Mouse (Mus musculus) small intestine, adult 2 months (tissue): ENCODE data around the gene Ica1. TPM values are rescaled to one million over a fixed set of nuclear protein-coding genes. Genes with fewer than 3 reads are reported as not detected.

ENCODE experiments used
- H3K27ac ChIP-seq: fragments of 200-500 bp; 2 replicates; pipeline ENCODE4 v1.5.1; 2012; ENCODE audit warnings: low read depth, low read length, control low read depth, inconsistent platforms; ENCODE audit not compliant: insufficient read depth
- H3K27me3 ChIP-seq: fragments of 200-500 bp; 2 replicates; pipeline ENCODE4 v1.6.1; 2012; ENCODE audit warnings: mild to moderate bottlenecking, moderate library complexity, low read length, inconsistent platforms; ENCODE audit not compliant: control insufficient read depth, insufficient read depth
- H3K36me3 ChIP-seq: fragments of 200-500 bp; 2 replicates; pipeline ENCODE4 v1.6.1; 2012; ENCODE audit warnings: mild to moderate bottlenecking, low read length, control low read depth, inconsistent platforms; ENCODE audit not compliant: control insufficient read depth, insufficient read depth
- H3K4me1 ChIP-seq: fragments of 200-500 bp; 2 replicates; pipeline ENCODE4 v1.6.1; 2012; ENCODE audit warnings: low read length, inconsistent platforms, mixed read lengths; ENCODE audit not compliant: control insufficient read depth, insufficient read depth, insufficient read length
- H3K4me3 ChIP-seq: fragments of 200-500 bp; 2 replicates; pipeline ENCODE4 v1.5.1; 2012; ENCODE audit warnings: low read depth, mild to moderate bottlenecking, control low read depth, inconsistent platforms, low read length, moderate library complexity
- CTCF ChIP-seq: fragments of 200-500 bp; IDR thresholded peaks from 2 replicates; pipeline ENCODE4 v1.5.1; 2012; ENCODE audit warnings: low read depth, mild to moderate bottlenecking, control low read depth, inconsistent platforms, low read length, moderate library complexity, mixed read lengths; ENCODE audit not compliant: insufficient replicate concordance, insufficient read length; ENCODE audit errors: extremely low read depth
- POLR2A ChIP-seq: fragments of 200-500 bp; IDR thresholded peaks from 2 replicates; pipeline ENCODE4 v1.6.1; 2012; ENCODE audit warnings: low read depth, mild to moderate bottlenecking, control low read depth, inconsistent platforms, low read length, moderate library complexity
- WGBS: fragments of 180-500 bp; shearing (Covaris S2); methylation state at CpG from one replicate; pipeline ENCODE4 v1.1.7; 2018; 5-methylcytosine and 5-hydroxymethylcytosine counted together
- polyA plus RNA-seq: library from polyadenylated mRNA; depleted of rRNA; stranded (reverse); fragments of >200 nt; gene quantifications from 2 replicates; pipeline ENCODE4 v1.2.3, GENCODE M21; 2012

Ica1 gene
- polyA plus RNA-seq, 1 experiment = 1.3 TPM

- peaks cover 2% of the 10 kb centered on the region; the same call in 1 of the 2 replicates for H3K36me3 ChIP-seq
- no peak overlapping the region for H3K4me3 ChIP-seq
- no peak overlapping the region for H3K27ac ChIP-seq
- H3K4me1 ChIP-seq = no peaks in the 10 kb centered on the region
- TF ChIP-seq CTCF (no peak), POLR2A (no peak)
- no peaks in the 10 kb centered on the region for H3K27me3 ChIP-seq
- WGBS = 95% methylated on average over 5 of the region's 5 CpGs
Measured at GRCm38 (mm10) chr6:8665786-8666185, 112.5 kb downstream of the Ica1 start.

GRCm38 (mm10) chr6:8664956-8665355 lies 113.3 kb downstream of the Ica1 start:
- no peak overlapping the region for H3K27ac ChIP-seq
- 91% methylated on average over 5 of the region's 5 CpGs for WGBS
- H3K4me1 ChIP-seq = no peaks in the 10 kb centered on the region
- no peak for TF ChIP-seq POLR2A
- no peak for TF ChIP-seq CTCF
- H3K4me3 ChIP-seq = no peak overlapping the region
- no peaks in the 10 kb centered on the region for H3K27me3 ChIP-seq
- peaks cover 1% of the 10 kb centered on the region; the same call in 1 of the 2 replicates for H3K36me3 ChIP-seq

- WGBS = 85% methylated on average over 3 of the region's 3 CpGs
- TF ChIP-seq POLR2A (no peak), CTCF (no peak)
- H3K4me3 ChIP-seq = no peak overlapping the region
- H3K27ac ChIP-seq = no peak overlapping the region
- no peaks in the 10 kb centered on the region for H3K27me3 ChIP-seq
- no peaks in the 10 kb centered on the region for H3K36me3 ChIP-seq
- H3K4me1 ChIP-seq = no peaks in the 10 kb centered on the region
Measured at GRCm38 (mm10) chr6:8663092-8663740, 115.1 kb downstream of the Ica1 start.

- 94% methylated on average over 4 of the region's 4 CpGs for WGBS
- no peaks in the 10 kb centered on the region for H3K36me3 ChIP-seq
- H3K27me3 ChIP-seq = no peaks in the 10 kb centered on the region
- no peak for TF ChIP-seq POLR2A
- no peak for TF ChIP-seq CTCF
- H3K27ac ChIP-seq = no peak overlapping the region
- H3K4me3 ChIP-seq = no peak overlapping the region
- H3K4me1 ChIP-seq = no peaks in the 10 kb centered on the region
Measured at GRCm38 (mm10) chr6:8661404-8661803, 116.9 kb downstream of the Ica1 start.

GRCm38 (mm10) chr6:8660076-8660475 lies 118.2 kb downstream of the Ica1 start:
- Histone ChIP-seq H3K4me3 (no peak overlapping the region), H3K36me3 (no peaks in the 10 kb centered on the region), H3K27ac (no peak overlapping the region), H3K4me1 (peaks cover 3% of the 10 kb centered on the region; the same call in 1 of the 2 replicates), H3K27me3 (no peaks in the 10 kb centered on the region)
- TF ChIP-seq POLR2A (no peak), CTCF (no peak)
- 89% methylated on average over 2 of the region's 2 CpGs for WGBS

GRCm38 (mm10) chr6:8659194-8659959 lies 118.9 kb downstream of the Ica1 start:
- Histone ChIP-seq H3K4me3 (no peak overlapping the region), H3K27ac (no peak overlapping the region), H3K4me1 (peaks cover 3% of the 10 kb centered on the region; the same call in 1 of the 2 replicates), H3K27me3 (no peaks in the 10 kb centered on the region), H3K36me3 (no peaks in the 10 kb centered on the region)
- TF ChIP-seq CTCF (no peak), POLR2A (no peak)
- WGBS = 79% methylated on average over 13 of the region's 13 CpGs

GRCm38 (mm10) chr6:8658431-8658830 lies 119.9 kb downstream of the Ica1 start:
- 68% methylated on average over 4 of the region's 4 CpGs for WGBS
- Histone ChIP-seq H3K4me3 (no peak overlapping the region), H3K4me1 (peaks cover 3% of the 10 kb centered on the region; the same call in 1 of the 2 replicates), H3K27ac (no peak overlapping the region), H3K27me3 (no peaks in the 10 kb centered on the region), H3K36me3 (no peaks in the 10 kb centered on the region)
- TF ChIP-seq POLR2A (no peak), CTCF (no peak)
